Mouse (Mus musculus): Measurements from ENCODE around the gene Fam184b. TPM values are rescaled to one million over a fixed set of nuclear protein-coding genes. Genes with fewer than 3 reads are reported as not detected.

Gene Fam184b
- total RNA-seq, 2 experiments from 2014 or later = 0.48 to 0.95 TPM

- DNase-seq (ENCODE audit: low spot score) = no peak
Measured at GRCm38 (mm10) chr5:45595363-45596039, 43.9 kb downstream of the Fam184b start.

DNA sequence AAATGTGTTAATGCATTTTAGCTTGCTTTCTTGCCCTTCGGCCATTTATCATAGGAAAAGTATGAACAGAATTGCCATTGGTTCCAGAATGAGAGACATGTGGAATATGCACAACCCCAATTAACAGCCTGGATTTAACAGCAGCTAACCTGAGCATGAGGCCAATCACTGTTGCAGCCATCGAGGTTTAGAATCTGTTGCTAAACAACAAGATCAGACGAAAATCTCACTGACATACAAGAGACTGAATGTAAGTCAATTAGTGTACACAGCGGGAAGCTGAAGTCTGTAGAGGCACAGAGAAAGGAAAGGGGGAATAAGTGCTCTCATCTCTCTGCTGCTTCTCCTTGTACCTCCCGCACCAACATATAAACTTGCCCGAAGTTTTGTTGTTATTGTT is 46.1 kb downstream of the Fam184b start:
- DNase-seq (ENCODE audit: low spot score) = no peak

DNA sequence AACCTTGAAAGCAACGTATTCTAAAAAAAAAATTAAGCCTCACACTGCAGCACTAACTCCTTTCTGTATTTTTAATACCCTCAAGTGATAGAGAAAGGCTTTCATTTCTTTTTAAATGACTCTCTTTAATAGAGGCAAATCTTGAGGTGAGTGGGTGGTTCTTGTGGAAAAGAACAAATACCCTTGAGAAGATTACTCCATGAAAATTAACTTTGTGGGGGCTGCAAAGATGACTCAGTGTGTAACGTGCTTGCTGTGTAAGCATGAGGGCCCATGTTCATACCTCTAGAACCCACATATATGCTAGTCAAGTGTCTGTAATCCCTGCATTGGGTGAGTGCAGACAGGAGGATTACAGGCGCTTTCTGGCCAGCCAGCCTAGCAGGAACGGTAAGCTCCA is 49.3 kb downstream of the Fam184b start:
- no peak for DNase-seq (ENCODE audit: low spot score)

DNA sequence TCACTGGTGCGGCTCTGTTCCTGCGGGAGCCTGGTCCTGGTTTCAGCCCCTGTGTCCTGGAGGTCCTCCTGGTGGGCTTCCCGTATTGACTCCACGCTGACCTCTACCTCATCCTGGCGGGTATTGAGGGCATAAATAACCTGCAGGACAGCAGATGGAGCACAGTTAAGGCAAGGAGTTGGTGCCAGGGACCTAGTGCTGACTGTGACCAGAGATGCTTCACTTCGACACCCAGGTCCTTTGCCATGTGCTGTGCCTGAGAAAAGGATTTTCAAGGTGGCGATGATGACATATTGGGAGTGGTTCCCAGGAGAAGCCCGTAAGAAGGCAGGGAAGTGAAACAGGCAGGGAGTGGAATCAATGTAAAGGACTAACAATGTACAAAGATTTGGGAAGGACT is 54.8 kb downstream of the Fam184b start:
- no peak for DNase-seq (ENCODE audit: low spot score)

GRCm38 (mm10) chr5:45580279-45580678 is 59.1 kb downstream of the Fam184b start:
- no peak for DNase-seq (ENCODE audit: low spot score)

DNA sequence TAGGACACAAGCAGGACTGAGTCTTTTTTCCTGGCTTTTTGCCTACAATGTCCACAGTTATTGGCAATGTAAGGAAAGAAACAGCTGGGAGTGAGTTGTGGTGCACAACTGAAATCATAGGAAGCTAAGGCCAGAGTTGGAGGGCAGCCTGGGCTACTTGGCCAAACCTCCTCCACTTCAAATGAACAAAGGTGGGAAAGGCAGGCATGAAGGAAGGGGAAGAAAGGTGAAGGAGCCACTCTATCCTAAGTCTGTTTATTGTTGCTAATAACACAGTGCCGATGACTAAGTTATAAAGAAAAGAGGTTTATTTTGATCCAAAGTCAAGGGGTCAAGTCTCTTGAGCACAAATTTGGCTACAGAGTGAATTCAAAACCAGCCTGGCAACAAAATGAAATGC is 62.0 kb downstream of the Fam184b start:
- peak; percentile 5 for DNase-seq (ENCODE audit: low spot score)

- no peak for DNase-seq (ENCODE audit: low spot score)
Measured at GRCm38 (mm10) chr5:45576716-45577115, 62.7 kb downstream of the Fam184b start.

DNA sequence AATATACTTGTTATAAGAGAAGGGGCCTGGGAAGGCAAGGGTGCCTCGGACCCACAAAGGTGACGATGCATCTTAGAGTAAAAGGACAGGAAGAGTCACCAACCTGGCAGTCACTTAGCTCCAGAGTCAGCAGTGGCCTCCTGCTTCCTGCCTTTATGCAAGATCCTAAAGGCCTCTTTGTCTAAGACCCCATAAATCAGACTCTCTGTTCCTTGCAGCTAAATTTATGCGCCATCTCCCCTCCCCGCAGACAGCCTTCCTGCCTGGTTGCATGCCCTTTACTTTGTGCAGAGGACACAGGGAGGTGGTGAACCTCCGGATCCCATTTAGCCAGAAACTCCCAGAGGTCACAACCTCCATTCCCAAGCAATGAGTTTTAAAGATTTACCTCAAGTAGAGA is 66.6 kb downstream of the Fam184b start:
- no peak for DNase-seq (ENCODE audit: low spot score)

DNA sequence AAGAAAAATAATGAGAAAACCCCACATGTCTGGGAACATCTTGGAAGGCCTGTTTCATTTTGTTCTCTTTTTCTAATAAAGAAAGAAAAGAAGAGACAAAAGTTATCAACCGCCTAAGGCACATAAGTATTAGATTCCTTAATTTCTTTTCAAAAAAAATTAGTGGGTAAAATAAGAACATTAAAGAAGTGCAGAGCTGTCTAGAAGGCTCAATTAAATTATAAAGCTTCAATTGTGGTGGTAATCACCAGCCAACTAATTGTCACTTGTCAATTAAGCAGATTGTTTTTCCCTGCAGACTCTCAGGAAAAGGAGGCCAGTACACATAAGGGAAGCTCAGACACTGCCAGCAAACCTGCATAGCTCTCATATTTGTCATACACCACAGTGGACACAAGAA is 73.6 kb downstream of the Fam184b start:
- no peak for DNase-seq (ENCODE audit: low spot score)

GRCm38 (mm10) chr5:45564054-45564453 is 75.4 kb downstream of the Fam184b start:
- no peak for DNase-seq (ENCODE audit: low spot score)

DNA sequence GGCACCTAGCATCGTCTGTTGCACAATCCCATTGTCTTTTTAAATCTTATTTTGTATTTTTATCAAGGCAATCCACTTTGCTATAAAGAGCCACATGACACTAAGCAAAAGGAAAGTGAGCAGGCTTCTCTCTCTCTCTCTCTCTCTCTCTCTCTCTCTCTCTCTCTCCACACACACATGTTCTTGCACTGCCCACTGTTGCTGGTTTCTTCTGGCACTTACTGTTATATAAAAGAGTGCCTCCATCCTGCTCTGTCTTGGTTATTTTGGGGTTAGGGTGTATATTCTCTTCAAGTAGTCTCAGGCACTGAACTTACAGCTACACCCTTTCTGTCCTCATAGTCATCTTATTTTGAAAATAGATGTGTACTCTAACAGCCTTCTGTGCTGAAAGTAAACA is 89.8 kb downstream of the Fam184b start:
- DNase-seq (ENCODE audit: low spot score) = no peak

DNA sequence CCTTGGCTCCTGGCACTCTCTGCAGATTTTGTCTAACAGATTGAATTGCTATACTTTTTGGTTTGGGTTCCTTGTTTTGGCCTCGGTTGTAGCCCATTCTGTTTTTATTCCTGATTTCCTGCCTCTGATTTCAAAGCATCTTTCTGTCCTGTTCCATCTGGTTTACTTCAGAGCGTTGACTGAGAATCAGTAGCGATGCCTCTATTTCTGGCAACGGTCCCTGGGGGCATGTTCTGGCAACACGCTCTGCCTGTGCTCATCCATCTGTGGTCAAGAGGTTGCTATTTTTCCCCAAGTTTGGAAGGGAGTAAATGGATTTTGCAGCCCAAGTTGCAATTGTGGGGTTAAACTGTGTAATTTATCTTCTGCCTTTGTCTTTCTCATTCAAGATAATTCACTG is 96.0 kb downstream of the Fam184b start:
- DNase-seq (ENCODE audit: low spot score) = no peak

DNA sequence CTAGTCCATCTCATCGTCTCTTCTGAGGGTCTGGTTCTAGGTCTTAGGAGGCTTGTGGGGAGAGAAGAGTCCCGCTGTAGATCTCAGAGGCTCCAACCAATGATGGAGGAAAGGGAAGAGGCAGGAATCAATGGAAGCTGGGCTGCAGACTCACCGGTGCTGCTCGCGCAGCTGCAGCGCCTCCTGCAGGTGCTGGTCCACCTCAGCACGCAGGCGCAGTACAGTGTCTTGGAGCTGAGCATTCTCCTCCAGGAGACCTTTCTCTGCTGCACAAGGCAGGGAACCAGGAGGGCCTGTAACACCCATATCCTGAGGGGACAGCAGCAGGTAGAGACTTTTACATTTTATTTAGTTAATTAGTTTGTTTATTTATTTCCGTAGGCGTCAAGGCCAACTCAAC is 99.9 kb downstream of the Fam184b start:
- DNase-seq (ENCODE audit: low spot score) = no peak

GRCm38 (mm10) chr5:45535177-45535576 is 104.2 kb downstream of the Fam184b start:
- no peak for DNase-seq (ENCODE audit: low spot score)

DNA sequence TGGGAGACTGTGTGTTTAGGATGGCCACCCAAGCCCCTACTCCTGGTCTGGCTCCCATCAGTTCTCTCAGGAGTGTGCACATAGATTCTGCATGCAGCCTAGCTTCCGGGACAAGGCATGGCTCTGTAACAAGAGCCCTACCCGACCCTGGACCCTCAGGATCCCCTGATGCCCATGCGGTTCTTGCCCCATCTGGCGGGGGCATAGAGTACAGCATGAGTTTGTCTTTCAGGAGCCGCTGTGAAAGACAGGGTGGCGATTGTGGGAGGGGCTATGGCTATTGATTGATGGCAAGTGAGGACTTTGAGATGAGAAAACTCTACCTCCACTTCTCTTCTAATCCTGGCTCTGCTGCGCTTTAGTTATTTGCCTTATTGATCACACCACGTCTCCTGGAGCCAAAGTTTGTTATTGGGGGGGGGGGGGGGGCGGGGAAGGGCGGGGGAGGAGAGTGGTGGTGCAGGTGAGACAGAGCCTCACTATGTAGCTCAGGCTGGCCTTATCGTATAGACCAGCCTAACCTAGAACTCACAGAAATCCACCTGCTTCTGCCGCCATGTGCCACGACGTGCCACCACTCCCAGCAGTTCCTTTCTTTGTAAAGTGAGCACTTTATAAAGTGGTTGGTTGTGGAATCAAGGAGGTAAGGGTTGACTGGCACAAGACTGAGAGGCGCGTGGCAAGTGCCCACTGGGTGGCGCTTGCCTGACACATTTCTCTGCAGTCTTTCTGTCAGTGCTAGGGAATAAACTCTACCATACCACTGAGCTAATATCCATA is 104.9 kb downstream of the Fam184b start:
- peak; percentile 20 for DNase-seq (ENCODE audit: low spot score)

DNA sequence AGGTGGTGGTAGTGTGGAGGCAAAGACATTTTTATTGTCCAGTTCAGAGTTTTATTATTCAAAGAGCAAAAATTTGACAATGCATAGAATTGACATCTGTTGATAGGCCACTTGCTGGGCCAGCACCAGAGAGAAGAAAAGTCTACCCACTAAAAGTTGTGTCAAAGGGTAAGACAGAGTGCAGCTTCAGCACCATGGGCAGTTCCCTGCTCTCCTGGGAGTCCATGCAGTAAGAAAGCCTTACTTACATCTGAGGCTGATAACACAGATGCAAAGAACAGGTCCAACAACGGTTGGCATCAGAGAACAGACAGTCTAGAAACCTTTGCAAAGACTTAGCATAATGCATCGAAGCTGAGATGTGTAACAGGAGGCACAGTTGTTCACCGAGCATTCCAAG is 109.7 kb downstream of the Fam184b start:
- DNase-seq (ENCODE audit: low spot score) = no peak

DNA sequence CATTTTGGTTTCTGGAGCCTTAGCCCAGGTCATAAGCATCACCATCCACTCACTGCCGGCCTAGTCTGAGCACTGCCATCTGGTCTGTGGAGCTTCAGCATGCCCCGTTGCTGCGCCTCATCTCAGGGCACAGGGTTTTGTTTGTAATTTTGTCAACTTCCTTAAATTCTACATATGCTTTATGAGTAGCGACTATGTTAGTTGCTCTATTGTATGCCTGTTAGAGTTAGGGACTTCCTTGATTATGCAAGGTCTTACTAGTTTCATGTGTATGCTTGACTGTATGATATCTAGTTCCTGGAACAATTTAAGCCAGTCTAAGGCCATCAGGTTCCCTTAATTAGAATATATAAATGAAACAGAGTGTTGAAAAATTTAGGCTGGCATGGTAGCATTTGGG is 113.1 kb downstream of the Fam184b start:
- no peak for DNase-seq (ENCODE audit: low spot score)

- no peak for DNase-seq (ENCODE audit: low spot score)
Measured at GRCm38 (mm10) chr5:45525101-45525500, 114.3 kb downstream of the Fam184b start.

GRCm38 (mm10) chr5:45521601-45522000 is 117.8 kb downstream of the Fam184b start:
- DNase-seq (ENCODE audit: low spot score) = no peak

GRCm38 (mm10) chr5:45520809-45521110 is 118.7 kb downstream of the Fam184b start:
- DNase-seq (ENCODE audit: low spot score) = no peak

DNA sequence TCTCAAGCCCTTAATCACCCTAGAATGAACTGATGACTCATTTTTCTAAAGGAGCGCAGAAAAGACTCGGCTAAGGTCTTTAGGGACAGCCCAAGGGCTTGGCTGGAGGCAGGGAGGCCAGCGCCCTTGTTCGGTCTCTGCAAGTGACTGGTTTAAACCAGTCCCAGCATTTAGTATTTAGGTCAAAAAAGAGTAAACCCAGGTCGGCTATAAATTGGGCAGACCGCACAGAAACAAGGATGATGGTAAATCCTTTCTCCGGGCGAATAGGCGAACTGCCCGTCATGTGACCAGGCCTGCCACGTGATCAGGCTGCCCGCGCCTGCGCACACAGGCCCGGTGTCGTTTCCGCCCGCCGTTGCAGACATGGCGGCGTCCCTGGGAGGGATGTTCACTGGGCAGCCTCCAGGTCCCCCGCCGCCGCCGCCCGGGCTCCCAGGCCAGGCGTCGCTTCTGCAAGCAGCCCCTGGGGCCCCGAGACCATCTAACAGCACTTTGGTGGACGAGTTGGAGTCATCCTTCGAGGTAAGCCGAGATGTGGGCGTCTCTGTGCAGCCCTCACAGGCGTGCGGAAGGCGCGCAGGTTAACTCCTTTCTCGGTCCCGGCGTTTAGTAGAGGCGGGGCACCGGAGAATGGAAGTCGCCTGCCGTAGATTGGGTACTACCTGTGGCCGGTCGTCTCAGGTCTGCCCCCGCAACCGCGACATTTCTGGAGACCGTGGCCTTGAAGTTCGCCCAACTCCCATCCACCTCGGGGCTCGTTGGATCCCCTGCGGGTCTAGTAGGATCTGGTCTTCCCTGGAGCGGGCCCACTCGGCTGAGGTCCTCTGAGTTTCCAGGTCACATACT is 119.2 kb downstream of the Fam184b start, which contains the start of gene Med28:
Med28 (plus strand) TSS at position 270 of the 849 bp plus-strand sequence.
- peak; percentile 95 for DNase-seq (ENCODE audit: low spot score)

- DNase-seq (ENCODE audit: low spot score) = no peak
Measured at GRCm38 (mm10) chr5:45515151-45515743, 124.2 kb downstream of the Fam184b start.

All from gastrocnemius, adult 18-20 months (tissue).